Mouse (Mus musculus) forebrain, embryonic 16.5 days (tissue): ENCODE results near the gene Cox4i1. TPM values are rescaled to one million over a fixed set of nuclear protein-coding genes. Genes with fewer than 3 reads are reported as not detected.

Source experiments
- ATAC-seq: fragments of 200-750 bp; cut with Nextera tagmentation; 2 replicates; pipeline ENCODE4 v1.8.0; 2017; ENCODE audit warnings: mild to moderate bottlenecking, moderate library complexity
- H3K27ac ChIP-seq: fragments of 300-500 bp; sonication (generic); 2 replicates; pipeline ENCODE4 v1.5.1; 2014; ENCODE audit warnings: low read length, control low read depth
- H3K27me3 ChIP-seq: fragments of 300-500 bp; sonication (generic); replicated peaks from 2 replicates; pipeline ENCODE4 v1.6.1; 2014; ENCODE audit warnings: low read length; ENCODE audit not compliant: control insufficient read depth, insufficient read depth
- H3K36me3 ChIP-seq: fragments of 300-500 bp; sonication (generic); 2 replicates; pipeline ENCODE4 v1.6.1; 2014; ENCODE audit not compliant: control insufficient read depth, insufficient read depth
- H3K4me1 ChIP-seq: fragments of 300-500 bp; sonication (generic); replicated peaks from 2 replicates; pipeline ENCODE4 v1.6.1; 2014; ENCODE audit warnings: low read length; ENCODE audit not compliant: control insufficient read depth, insufficient read depth
- H3K4me2 ChIP-seq: fragments of 300-500 bp; sonication (generic); 2 replicates; pipeline ENCODE4 v1.6.1; 2014; ENCODE audit warnings: mild to moderate bottlenecking, low read length, control low read depth
- H3K4me3 ChIP-seq: fragments of 300-500 bp; sonication (generic); replicated peaks from 2 replicates; pipeline ENCODE4 v1.5.1; 2014; ENCODE audit warnings: mild to moderate bottlenecking, low read length, control low read depth
- H3K9ac ChIP-seq: fragments of 300-500 bp; sonication (generic); replicated peaks from 2 replicates; pipeline ENCODE4 v1.6.1; 2014; ENCODE audit warnings: low read depth, low read length, control low read depth
- H3K9me3 ChIP-seq: fragments of 300-500 bp; sonication (generic); 2 replicates; pipeline ENCODE4 v1.6.1; 2016; ENCODE audit warnings: low read length; ENCODE audit not compliant: control insufficient read depth
- WGBS: fragments of 180-500 bp; shearing (Covaris S2); extraction: QIAGEN DNeasy Blood & Tissue Kit; methylation state at CpG from one replicate; pipeline ENCODE4 v1.1.7; 2014; 5-methylcytosine and 5-hydroxymethylcytosine counted together
- polyA plus RNA-seq: library from polyadenylated mRNA; unstranded; fragments of >200 nt; fragmentation: Nextera tagmentation; extraction: Ambion mirVana; gene quantifications from 2 replicates; pipeline ENCODE4 v1.2.1, GENCODE M21; 2015

Gene Cox4i1
- polyA plus RNA-seq, 1 experiment from 2014 or later = 953 TPM

GRCm38 (mm10) chr8:120686051-120686450 lies 18.0 kb downstream of the Cox4i1 start:
- WGBS = 88% methylated on average over 13 of the region's 13 CpGs
- no peak for ATAC-seq

GRCm38 (mm10) chr8:120686576-120686975 lies 18.6 kb downstream of the Cox4i1 start:
- no peak overlapping the region for H3K4me3 ChIP-seq
- H3K27ac ChIP-seq = no peak overlapping the region
- H3K27me3 ChIP-seq = no peaks in the 10 kb centered on the region
- no peak overlapping the region for H3K9ac ChIP-seq
- H3K9me3 ChIP-seq = no peaks in the 10 kb centered on the region
- H3K36me3 ChIP-seq = no peaks in the 10 kb centered on the region
- H3K4me1 ChIP-seq = no peaks in the 10 kb centered on the region
- no peak for ATAC-seq
- 86% methylated on average over 5 of the region's 5 CpGs for WGBS
- H3K4me2 ChIP-seq = no peak overlapping the region

More at GRCm38 (mm10) chr8:120686051-120686450, 18.0 kb downstream of the Cox4i1 start:
- Histone ChIP-seq H3K9ac (no peak overlapping the region), H3K4me1 (no peaks in the 10 kb centered on the region), H3K27me3 (no peaks in the 10 kb centered on the region), H3K36me3 (no peaks in the 10 kb centered on the region), H3K27ac (no peak overlapping the region), H3K9me3 (no peaks in the 10 kb centered on the region), H3K4me3 (no peak overlapping the region), H3K4me2 (no peak overlapping the region)

- Histone ChIP-seq H3K4me2 (no peak overlapping the region), H3K27me3 (no peaks in the 10 kb centered on the region), H3K4me3 (no peak overlapping the region), H3K27ac (no peak overlapping the region), H3K9ac (no peak overlapping the region), H3K36me3 (no peaks in the 10 kb centered on the region), H3K9me3 (no peaks in the 10 kb centered on the region), H3K4me1 (no peaks in the 10 kb centered on the region)
- 87% methylated on average over 8 of the region's 8 CpGs for WGBS
- ATAC-seq = no peak
Measured at GRCm38 (mm10) chr8:120687786-120688185, 19.8 kb downstream of the Cox4i1 start.

GRCm38 (mm10) chr8:120688511-120688910 lies 20.5 kb downstream of the Cox4i1 start:
- Histone ChIP-seq H3K27me3 (no peaks in the 10 kb centered on the region), H3K36me3 (no peaks in the 10 kb centered on the region), H3K4me2 (no peak overlapping the region), H3K4me3 (no peak overlapping the region), H3K4me1 (no peaks in the 10 kb centered on the region), H3K9me3 (no peaks in the 10 kb centered on the region), H3K9ac (no peak overlapping the region), H3K27ac (no peak overlapping the region)
- ATAC-seq = no peak
- 91% methylated on average over 7 of the region's 7 CpGs for WGBS

- no peak for ATAC-seq
- H3K27ac ChIP-seq = no peak overlapping the region
- no peaks in the 10 kb centered on the region for H3K36me3 ChIP-seq
- no peak overlapping the region for H3K4me3 ChIP-seq
- no peaks in the 10 kb centered on the region for H3K27me3 ChIP-seq
- 81% methylated on average over 4 of the region's 4 CpGs for WGBS
- no peak overlapping the region for H3K9ac ChIP-seq
- no peak overlapping the region for H3K4me2 ChIP-seq
- H3K4me1 ChIP-seq = peaks cover 8% of the 10 kb centered on the region
- no peaks in the 10 kb centered on the region for H3K9me3 ChIP-seq
Measured at GRCm38 (mm10) chr8:120692934-120693333, 24.9 kb downstream of the Cox4i1 start.

GRCm38 (mm10) chr8:120693861-120694493 lies 26.0 kb downstream of the Cox4i1 start:
- 58% methylated on average over 22 of the region's 22 CpGs for WGBS
- Histone ChIP-seq H3K27ac (no peak overlapping the region), H3K9ac (no peak overlapping the region), H3K4me3 (no peak overlapping the region), H3K36me3 (no peaks in the 10 kb centered on the region), H3K4me2 (no peak overlapping the region), H3K9me3 (no peaks in the 10 kb centered on the region), H3K4me1 (peaks cover 8% of the 10 kb centered on the region), H3K27me3 (no peaks in the 10 kb centered on the region)
- no peak for ATAC-seq

GRCm38 (mm10) chr8:120696401-120697153 lies 28.6 kb downstream of the Cox4i1 start:
- no peak for ATAC-seq
- Histone ChIP-seq H3K9me3 (no peaks in the 10 kb centered on the region), H3K27me3 (no peaks in the 10 kb centered on the region), H3K4me1 (peaks cover 8% of the 10 kb centered on the region), H3K9ac (no peak overlapping the region), H3K4me2 (no peak overlapping the region), H3K36me3 (no peaks in the 10 kb centered on the region), H3K4me3 (no peak overlapping the region), H3K27ac (no peak overlapping the region)
- 66% methylated on average over 13 of the region's 13 CpGs for WGBS

GRCm38 (mm10) chr8:120697154-120697978 lies 29.3 kb downstream of the Cox4i1 start:
- Histone ChIP-seq H3K4me3 (no peak overlapping the region), H3K36me3 (no peaks in the 10 kb centered on the region), H3K9ac (no peak overlapping the region), H3K27ac (no peak overlapping the region), H3K9me3 (no peaks in the 10 kb centered on the region), H3K4me1 (peaks cover 8% of the 10 kb centered on the region), H3K27me3 (no peaks in the 10 kb centered on the region), H3K4me2 (no peak overlapping the region)
- ATAC-seq = no peak
- WGBS = 73% methylated on average over 16 of the region's 17 CpGs

GRCm38 (mm10) chr8:120697979-120698272 lies 29.9 kb downstream of the Cox4i1 start:
- Histone ChIP-seq H3K4me1 (peaks cover 8% of the 10 kb centered on the region), H3K4me2 (no peak overlapping the region), H3K27ac (no peak overlapping the region), H3K4me3 (no peak overlapping the region), H3K9me3 (no peaks in the 10 kb centered on the region), H3K9ac (no peak overlapping the region), H3K36me3 (no peaks in the 10 kb centered on the region), H3K27me3 (no peaks in the 10 kb centered on the region)
- ATAC-seq = no peak
